Mouse (Mus musculus) thymus, postnatal 10 days (tissue): ENCODE results near the gene Plekhg3.

Experiments used
- DNase-seq, 2 experiments: peaks; one replicate each; pipeline ENCODE4 v3.0.0; 2021; ENCODE audit warnings: low spot score in 2 of 2

Plekhg3 gene

DNA sequence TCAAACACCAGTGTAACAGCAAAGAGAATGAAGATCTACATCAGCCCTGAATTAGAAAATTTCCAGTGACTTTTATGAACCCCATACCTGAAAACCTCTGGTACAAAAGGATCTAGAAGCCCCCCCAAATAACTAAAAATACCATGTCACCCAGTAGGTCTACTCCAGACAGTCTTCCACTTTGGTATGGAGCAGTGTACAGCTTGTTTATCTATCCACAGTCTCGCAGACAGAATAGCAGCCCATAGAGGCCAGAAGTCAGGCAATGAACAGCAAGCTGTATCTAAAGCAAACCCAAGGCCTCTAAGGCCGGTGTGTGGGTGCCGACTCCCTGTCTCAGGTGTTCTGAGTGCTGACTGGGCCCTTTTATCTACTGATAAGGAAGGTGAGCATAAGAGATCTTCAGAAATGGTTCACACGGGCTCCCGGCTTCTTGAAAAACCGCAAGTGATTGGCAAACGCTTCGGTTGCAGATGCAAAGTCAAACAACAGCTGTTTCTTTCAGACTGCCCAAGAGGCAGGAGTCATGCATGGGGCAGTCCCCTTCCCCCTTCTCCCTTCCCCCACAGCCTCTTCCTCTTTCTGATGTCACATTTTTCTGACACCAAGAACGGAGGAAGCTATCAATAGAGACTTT is 3.3 kb upstream of the Plekhg3 start:
- DNase-seq = no peak

DNA sequence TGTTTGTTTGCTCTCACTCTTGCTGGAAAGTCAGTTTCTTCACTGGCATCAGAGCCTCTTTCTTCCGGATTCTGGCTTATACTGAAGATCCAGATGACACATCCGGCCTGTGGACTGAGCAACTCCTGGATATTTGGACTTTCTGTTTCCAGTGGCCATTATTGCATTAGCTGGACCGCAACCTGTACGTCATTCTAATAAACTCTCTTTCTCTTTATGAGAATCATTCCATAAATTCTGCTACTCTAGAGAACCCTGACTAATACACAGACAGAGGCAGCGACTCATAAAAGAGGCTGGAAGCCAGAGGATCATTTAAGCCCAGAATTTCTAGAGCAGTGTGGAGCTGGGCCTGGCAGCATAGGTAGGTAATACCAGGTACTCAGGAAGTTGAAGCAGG is 1.9 kb upstream of the Plekhg3 start:
- DNase-seq = no peak

DNA sequence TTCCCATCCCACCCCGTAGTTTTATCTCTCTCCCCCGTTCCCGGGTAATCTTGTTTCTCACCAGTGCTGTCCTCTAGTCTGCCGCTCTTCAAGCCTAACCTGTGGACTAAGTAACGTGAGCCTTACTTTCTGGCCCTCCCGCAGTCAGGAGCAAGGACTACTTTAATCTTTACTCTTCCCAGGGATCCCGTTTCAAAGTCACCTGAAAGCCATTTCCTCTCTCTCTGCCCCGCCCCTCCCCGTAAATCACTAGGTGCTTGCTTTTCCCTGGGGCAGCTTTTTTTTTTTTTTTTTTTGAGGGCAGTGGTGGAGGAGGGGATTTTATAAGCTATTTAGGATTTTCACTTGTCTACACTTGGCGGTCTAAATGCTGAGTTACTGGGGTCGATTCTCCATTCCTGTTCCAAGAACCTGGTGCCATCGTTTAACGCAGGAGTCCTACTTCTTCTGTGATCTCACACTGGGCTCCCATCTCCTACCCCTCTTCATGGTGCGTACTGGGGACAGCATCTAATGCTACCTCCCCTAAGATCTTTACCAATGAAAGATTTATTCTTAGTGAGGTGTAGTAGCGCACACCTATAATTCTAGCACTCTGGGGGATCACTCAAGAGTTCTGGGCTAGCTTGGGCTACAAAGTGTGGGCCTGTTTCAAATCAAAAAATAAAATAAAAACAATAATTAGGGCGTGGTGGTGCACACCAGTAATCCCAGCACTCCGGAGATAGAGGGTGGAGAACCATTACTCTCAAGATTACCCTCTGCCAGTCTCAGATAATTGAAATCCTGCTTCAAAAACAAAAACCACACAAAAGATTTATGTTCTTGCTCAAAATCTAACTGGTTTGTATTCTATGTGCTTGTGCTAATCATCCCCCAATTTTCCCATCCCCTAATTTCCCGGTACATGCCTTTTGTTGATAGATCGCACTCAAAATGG is 1.6 kb downstream of the Plekhg3 start:
- no peak for DNase-seq

DNA sequence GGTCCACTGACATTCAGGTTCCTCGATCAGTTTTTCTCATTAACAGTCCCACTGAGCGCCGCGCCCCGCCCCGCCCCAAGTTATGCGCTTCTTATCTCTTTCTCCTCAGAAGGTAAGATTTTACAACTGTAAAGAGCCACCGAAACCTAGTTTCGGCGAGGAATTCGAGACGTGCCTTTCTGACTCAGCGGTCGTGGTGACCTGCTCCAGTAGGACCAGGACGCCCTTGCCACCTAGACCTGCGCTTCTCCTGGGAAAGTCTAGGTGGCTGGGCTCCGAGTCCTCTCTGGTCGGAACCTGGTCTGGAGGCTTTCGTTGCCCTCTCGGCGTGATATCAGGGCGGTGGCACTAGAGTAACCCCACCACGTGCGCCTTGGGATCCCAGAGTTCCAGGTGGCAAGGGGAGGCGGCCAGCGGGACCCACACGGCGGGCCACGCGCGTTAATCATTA is 2.3 kb downstream of the Plekhg3 start:
- peak in 1 of 2 experiments; percentile 14 for DNase-seq

DNA sequence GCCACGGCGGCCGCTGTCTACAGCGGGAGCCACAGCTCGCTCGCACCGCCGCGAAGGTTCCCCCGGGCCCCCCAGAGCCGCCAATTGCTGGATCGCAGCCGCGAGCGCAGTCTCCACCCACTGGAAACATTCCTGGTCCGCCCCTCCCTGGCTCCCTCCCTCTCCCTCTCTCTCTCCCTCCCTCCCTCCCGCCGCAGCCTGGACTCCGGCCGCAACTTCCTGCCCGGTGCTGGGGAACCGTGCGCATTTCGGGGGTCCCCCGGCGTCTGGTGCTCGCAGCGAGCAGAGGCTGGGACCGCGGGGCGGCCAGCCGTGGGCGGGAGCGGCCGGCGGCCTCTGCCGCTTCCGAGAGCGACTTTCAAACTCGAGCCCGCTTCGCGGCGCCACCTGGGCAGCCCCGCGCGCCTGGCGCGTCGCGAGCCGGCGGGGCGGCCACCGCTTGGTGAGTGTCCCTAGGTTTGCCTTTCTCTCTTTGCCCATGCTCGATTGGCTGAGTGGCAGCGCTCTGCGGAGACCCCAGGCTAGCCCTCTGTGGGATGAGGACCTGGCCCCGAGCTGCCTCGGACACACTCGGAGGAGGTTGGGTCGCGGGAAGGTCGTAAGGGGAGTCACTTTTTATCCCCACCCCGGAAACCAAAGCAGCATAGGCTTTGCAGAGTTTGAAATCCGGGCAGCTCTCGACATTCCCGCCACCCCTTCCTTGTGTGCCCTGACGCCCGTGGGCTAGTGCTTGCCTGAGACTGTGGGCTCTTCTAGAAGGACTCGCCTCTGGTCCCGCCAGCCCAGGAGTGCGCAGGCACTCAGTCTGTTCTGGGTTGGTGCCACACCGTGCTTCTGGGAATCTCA is 2.9 kb downstream of the Plekhg3 start:
- DNase-seq = peak; percentile 44 to 55

DNA sequence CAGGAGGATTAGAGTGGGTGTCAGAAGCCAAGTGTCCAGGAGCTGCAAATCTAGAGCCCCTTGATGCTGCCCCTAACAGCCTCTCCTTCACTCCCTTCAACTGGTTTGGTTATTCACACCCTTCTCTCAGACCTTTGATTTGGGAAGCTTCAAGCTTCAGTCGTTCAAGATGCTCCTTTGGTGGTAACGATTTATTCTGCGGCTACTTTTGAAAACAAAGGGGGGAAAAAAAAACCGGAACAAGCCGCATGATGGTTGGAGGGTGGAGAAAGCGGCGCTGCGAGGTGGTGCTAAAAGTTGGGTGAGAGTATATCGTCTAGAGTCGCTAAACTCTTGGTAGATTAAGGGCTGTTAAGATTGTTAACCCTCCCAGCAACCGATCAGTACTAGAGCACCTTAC is 3.5 kb downstream of the Plekhg3 start:
- DNase-seq = no peak

DNA sequence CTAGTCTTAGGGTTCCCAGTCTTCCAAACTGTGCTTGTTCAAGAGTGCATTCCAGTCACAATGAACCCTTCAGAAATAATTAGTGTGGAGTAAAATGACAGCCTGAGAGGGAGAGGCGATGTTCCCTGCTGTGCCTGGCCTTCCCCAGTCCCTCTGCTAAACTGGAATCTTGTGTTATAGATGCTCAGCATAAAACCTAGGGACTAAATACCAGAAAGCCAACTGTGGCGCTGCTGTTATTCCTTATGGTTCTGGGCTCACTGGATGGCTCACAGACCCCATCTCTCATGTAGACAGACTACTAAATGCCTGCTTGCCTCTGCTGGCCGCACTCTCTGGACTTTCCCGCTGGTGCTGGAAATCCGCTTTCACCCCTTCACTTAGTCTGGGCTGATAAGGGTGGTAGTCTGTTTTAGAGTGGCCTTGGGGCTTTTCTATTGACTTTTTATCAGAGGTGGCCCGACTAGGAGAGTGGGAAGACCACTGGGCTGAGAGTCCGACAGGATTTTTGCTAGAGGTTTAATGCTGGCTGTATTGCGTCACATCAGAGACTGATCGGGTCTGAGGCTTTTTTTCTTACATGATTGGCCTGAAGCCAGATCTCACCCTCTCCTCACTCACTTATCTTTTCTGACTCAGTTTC is 4.1 kb downstream of the Plekhg3 start:
- no peak for DNase-seq

DNA sequence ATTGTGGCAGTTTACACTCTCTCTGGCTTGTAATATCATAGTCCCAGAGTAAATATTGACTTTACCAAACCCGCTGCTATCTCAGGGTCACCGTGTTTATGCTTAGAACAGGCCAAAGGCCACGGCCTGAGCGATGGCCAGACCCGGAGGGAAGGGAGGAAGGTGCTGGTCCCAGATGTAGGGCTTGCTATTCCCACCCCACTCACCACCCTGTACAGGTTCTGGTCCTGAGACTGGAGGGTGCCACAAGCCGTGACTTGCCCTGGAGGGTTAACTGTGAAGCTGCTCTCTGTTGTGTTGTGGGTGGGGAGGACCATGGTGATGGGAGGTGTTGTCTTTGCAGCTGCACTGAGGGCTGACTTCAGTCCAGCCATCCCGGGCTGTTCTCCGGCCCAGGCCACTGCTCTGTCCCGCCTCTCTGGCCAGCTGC is 4.8 kb downstream of the Plekhg3 start:
- no peak for DNase-seq

DNA sequence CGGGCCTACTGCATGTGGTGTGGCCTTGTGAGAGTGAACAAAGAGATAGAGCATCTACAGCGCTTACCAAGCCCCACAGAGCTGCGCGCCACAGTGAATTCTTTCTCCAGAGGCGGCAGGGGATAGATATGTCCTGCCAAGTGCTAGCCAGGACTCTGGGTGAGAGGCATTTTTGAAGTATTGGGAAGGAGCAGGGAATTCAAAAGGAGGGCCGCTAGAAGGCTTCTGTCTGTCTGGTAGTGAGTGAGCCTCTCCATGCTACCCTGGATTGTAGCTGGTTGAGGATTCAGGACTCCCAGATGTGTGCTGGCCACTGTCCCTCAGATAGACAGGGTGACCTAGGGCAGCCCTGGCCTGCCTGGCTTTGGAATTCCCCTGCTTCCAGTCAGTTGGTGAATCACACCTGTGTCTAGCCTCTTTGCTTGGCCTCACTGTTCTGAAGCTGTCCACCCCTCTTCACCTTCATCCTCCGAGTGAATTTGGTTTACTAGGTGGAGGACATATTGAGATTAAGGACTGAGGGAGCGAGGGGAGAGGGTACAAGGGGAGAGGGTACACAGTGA is 6.0 kb downstream of the Plekhg3 start:
- DNase-seq = no peak

DNA sequence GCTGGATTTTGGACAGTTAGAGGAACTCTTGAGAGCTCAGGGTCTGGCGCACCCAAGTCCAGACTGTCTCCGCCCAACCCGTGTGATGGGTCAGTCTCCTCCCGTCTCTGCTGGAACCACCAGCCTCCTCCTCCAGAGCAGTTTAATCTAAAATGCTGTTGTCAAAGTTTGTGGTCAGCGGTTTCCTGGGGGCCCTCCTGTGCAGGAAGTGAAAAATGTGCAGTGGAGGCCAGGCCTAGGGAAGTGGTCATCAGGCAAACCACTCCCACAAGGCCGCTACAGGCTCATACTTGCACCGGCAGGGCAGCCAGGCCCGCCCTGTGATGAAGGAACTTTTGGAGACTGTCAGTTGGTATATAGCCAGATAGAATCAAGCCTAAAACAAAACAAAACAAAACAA is 6.7 kb downstream of the Plekhg3 start:
- DNase-seq = peak; percentile 35 to 37

DNA sequence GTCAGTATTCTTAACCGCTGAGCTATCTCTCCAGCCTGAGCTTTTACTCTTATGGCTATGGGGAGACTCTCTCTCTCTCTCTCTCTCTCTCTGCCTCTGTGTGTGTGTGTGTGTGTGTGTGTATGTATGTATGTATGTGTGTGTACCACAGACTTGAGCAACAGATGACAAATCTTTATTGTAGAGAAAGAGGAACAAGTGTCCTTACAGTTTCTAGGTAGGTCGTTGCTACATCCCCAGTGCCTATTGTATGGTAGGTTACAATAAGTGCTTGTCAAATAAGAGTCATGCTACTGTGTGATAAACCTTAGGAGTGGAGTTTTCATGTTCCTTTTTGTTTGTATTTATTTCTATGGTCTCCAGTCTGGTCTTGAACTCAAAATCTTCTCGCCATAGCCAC is 9.5 kb downstream of the Plekhg3 start:
- no peak for DNase-seq

DNA sequence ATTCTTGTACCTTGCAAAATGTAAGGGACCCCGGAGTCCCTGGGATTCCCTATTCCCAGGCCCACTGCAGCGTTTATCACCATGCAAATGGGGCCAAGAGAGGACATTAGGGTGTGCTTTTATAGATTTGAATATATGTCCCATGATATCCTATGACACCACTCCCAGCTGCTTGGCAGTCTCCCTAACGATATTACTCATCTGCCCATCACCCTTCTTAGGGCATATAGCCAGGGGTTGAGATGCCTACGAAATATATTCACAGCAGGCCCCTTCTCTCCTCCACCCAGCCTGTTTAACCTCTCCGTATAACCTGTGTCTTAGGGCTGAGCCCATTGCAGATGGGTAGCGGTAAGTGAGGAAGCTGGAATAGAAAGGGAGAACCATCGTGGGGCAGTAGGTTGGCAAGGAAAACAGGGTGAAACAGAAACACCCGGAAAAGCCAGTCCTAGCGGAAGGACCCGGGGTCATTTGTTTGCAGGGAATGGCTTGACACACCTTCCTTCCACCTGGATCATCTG is 10.1 kb downstream of the Plekhg3 start:
- no peak for DNase-seq

DNA sequence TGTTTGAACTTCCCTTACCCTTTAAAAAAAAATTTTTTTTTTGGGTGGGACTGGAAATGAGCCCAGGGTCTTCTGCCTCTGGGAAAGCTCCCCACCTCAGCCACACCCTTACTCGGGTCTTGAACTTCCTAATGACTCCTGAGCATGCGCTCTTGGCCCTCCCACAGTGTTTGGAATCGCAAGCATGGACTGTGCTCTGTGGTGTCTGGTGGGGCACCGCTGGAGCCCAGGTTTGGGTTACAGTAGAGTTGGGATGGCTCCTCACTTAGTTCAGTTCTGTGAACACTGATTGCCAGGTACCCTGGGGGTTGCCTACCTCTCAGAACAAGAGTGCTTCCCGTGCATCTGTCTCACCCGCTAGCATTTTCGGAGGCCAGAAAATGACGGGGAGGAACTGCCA is 10.8 kb downstream of the Plekhg3 start:
- no peak for DNase-seq

DNA sequence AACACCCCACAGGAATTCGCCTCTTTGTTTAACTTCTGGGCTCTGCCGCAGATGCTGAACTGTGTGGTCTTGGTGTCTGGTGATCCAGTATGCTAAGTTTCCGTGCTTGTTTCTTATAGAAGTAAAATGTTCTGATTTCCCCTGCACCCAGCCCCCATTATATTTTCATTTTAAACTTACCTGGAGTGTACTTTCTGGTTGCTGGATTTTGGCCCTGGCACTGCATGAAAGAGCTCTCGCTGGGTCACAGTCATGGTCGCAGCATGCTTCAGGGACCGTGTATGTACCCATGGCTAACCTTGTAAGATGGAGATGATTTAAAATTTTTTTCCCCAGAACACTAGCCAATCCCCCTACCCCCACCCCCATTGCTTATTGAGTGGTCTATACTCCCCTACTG is 11.2 kb downstream of the Plekhg3 start:
- no peak for DNase-seq

DNA sequence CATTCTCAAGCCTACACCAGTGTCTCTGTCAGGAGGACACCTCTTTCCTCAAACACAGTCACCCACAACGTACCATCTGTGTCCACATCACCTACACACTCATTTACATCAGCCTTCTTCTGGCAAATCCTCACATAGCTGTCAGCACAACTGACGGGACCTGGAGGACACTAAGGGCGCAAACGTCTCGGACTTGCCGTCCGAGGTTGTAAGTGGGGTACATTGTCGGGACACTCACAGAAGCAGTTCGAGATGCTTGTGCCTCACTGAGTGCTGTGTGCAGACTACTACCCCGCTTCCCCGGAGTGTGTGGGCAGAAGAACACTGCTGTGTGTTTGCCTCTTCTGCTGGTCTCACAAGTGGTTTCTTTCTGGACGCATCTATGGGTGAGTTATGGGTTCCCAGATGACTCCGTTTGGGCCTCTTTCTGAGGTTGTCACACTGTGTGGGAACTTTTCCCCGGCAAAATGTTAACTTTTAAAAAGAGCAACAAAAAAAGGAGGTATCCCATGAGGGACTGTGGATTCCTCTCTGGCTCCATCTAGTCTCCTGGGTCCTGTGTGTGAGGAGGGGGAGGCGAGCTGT is 15.2 kb downstream of the Plekhg3 start:
- DNase-seq = no peak

DNA sequence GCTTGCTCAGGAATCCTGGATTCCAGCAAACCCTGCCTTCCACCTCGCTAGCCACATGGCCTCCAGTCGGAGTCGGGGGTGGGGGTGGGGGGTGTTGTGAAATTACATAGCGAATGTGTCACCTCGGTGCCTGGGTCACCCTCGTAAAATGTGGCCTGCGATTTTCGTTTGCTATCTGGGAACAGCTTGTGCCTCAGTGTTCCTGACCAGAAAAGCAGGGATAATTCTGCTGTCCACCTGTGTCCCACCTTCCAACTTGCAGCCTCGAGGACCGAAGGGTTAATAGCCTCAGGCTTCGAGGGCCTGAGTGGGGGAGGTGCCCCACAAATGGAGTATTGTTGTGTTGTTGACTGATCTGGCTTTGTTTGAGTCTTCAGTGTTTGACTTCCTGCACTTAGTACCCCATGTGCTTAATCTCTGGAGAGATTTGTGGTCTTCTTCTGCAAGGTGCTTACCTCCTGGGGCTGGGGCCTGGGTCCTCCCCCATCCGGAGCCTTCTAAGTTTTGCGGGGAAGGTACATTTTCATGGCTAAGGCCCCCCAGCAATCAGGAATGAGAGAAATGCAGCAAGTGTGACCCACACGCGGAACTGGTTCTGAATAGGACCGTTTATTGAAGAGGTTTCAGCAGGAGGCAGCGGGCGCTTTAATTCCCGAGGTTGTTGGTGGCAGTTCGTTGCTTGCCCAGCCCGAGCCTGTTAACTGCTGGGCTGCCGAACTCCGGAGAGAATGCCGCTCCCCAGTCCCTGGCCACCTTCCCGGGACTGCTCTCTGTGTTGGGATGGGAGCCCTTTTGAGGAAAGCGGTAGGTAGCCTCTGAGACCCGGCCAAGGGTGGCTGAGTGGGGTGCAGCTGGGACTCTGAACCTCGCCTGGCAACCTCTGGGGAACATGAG is 15.9 kb downstream of the Plekhg3 start:
- DNase-seq = no peak

DNA sequence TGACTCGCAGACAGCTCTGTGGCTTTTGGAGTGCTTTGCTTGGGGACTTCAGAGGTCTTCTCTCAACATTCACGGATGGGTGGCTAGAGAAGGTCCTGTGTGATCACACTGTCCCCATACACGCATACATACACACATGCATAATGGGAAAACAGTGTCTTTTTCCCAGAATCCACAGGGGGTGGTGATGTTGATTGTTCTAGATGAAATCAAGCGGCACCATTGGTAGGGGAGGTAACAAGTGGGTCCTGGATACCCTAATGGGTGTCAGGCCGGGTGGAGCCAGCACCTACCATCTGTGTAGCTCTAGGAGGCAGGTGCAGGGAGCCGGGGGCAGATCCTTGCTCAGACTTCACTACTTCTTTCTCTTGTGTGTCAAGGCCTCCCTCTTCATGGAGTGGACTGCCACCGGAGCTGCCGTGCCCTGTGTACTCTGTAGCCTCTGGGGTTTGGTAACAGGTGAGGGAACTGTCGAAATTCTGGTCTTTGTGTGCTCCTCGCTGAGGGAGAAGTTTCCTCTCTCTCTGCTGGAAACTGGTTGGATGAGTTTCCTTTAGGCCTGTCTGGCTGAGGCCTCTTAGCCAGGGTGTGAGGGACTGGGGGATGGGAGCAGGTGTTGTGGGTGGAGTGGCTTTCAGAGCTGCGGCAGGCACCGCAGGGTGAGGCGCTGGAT is 16.9 kb downstream of the Plekhg3 start:
- DNase-seq = peak; percentile 43 to 47

DNA sequence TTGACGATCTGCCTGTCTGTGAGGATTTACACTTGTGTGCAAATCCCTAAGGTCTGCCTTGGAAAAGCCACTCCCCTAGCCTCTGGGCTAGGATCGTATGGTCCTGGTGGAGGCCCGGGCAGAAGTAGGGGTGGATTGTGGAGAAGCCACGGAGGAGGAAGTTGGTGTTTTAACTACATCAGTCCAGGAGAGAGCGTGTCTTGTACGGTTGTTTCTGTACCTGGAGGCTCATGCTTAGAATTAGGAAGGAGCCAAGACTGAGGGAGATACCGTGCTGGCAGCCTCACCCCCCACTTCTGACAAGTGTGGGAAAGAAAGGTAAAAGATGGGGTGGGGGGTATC is 17.4 kb downstream of the Plekhg3 start:
- DNase-seq = no peak

DNA sequence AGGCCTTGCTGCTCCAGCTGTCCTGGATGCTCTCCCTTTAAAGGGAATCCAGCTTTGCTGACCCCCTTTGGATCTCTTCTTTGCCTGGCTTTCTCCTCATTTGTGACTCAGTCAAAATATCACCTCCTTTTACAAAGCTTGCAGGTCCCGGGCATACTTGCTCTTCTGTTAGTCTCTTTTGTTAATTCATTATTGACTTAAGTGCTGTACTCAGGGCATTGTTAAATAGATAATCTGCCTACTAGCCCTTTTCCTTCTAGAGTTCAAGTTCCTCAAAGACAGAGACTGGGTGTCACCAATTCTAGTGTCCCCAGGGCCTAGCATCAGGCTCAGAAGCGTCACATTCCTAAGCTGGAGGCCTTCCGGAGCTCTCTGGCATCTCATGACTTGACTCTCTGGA is 18.5 kb downstream of the Plekhg3 start:
- no peak for DNase-seq
